Mouse (Mus musculus): ENCODE data around the gene 9930111J21Rik2. TPM values are rescaled to one million over a fixed set of nuclear protein-coding genes. Genes with fewer than 3 reads are reported as not detected.
"Not testable (repeated sequence)": the region's sequence is repeated elsewhere in the genome, so short reads cannot be mapped to it uniquely, and the experiment has no call there.

Gene 9930111J21Rik2
- polyA plus RNA-seq, 1 experiment from 2014 or later, result 0.60 TPM

GRCm38 (mm10) chr11:49012074-49012473 lies 39.0 kb downstream of the 9930111J21Rik2 start:
- H3K27me3 ChIP-seq (ENCODE audit: insufficient read depth, low read length); H3K9ac ChIP-seq (replicated peaks; ENCODE audit: low read length); H3K4me2 ChIP-seq (replicated peaks; ENCODE audit: low read depth, low read length); H3K4me3 ChIP-seq (ENCODE audit: low read length); ATAC-seq (ENCODE audit: low FRiP score, low TSS enrichment); H3K36me3 ChIP-seq (ENCODE audit: insufficient read depth, low read length); H3K9me3 ChIP-seq (ENCODE audit: low read length); H3K27ac ChIP-seq (ENCODE audit: low read length); H3K4me1 ChIP-seq (ENCODE audit: insufficient read depth, low read length): not testable (repeated sequence)

- not testable (repeated sequence) for H3K4me3 ChIP-seq (ENCODE audit: low read length); H3K9me3 ChIP-seq (ENCODE audit: low read length); ATAC-seq (ENCODE audit: low FRiP score, low TSS enrichment); H3K36me3 ChIP-seq (ENCODE audit: insufficient read depth, low read length); H3K27ac ChIP-seq (ENCODE audit: low read length); H3K4me2 ChIP-seq (replicated peaks; ENCODE audit: low read depth, low read length); H3K27me3 ChIP-seq (ENCODE audit: insufficient read depth, low read length); H3K9ac ChIP-seq (replicated peaks; ENCODE audit: low read length); H3K4me1 ChIP-seq (ENCODE audit: insufficient read depth, low read length)
- WGBS, result 0% methylated on average over 1 of the region's 1 CpGs
Observed at GRCm38 (mm10) chr11:49006785-49007184, 44.3 kb downstream of the 9930111J21Rik2 start.

- not testable (repeated sequence) for H3K9me3 ChIP-seq (ENCODE audit: low read length); H3K36me3 ChIP-seq (ENCODE audit: insufficient read depth, low read length); H3K4me2 ChIP-seq (replicated peaks; ENCODE audit: low read depth, low read length); H3K4me3 ChIP-seq (ENCODE audit: low read length); H3K4me1 ChIP-seq (ENCODE audit: insufficient read depth, low read length); H3K27me3 ChIP-seq (ENCODE audit: insufficient read depth, low read length); ATAC-seq (ENCODE audit: low FRiP score, low TSS enrichment); H3K9ac ChIP-seq (replicated peaks; ENCODE audit: low read length); H3K27ac ChIP-seq (ENCODE audit: low read length)
- WGBS, result 64% methylated on average over 2 of the region's 2 CpGs
Observed at GRCm38 (mm10) chr11:49006317-49006716, 44.7 kb downstream of the 9930111J21Rik2 start.

GRCm38 (mm10) chr11:49000411-49000810 lies 50.6 kb downstream of the 9930111J21Rik2 start:
- H3K9ac ChIP-seq (replicated peaks; ENCODE audit: low read length); H3K36me3 ChIP-seq (ENCODE audit: insufficient read depth, low read length); H3K4me3 ChIP-seq (ENCODE audit: low read length); H3K9me3 ChIP-seq (ENCODE audit: low read length); ATAC-seq (ENCODE audit: low FRiP score, low TSS enrichment); H3K27me3 ChIP-seq (ENCODE audit: insufficient read depth, low read length); H3K4me1 ChIP-seq (ENCODE audit: insufficient read depth, low read length); H3K4me2 ChIP-seq (replicated peaks; ENCODE audit: low read depth, low read length); H3K27ac ChIP-seq (ENCODE audit: low read length): not testable (repeated sequence)
- WGBS, result 50% methylated on average over 1 of the region's 1 CpGs

GRCm38 (mm10) chr11:48994018-48994417 lies 57.0 kb downstream of the 9930111J21Rik2 start, which contains the start of gene Tgtp1:
Gene Tgtp1 (minus strand): TSS chr11:48994172.
- peak; percentile 89 for ATAC-seq (ENCODE audit: low FRiP score, low TSS enrichment)
- not testable (repeated sequence) for H3K9ac ChIP-seq (replicated peaks; ENCODE audit: low read length); H3K36me3 ChIP-seq (ENCODE audit: insufficient read depth, low read length); H3K9me3 ChIP-seq (ENCODE audit: low read length); H3K4me3 ChIP-seq (ENCODE audit: low read length); H3K27me3 ChIP-seq (ENCODE audit: insufficient read depth, low read length); H3K4me2 ChIP-seq (replicated peaks; ENCODE audit: low read depth, low read length)
- Histone ChIP-seq H3K4me1 (ENCODE audit: insufficient read depth, low read length) (peaks cover 13% of the 10 kb centered on the region), H3K27ac (ENCODE audit: low read length) (peak within 1 kb of the TSS; percentile 38; the same call in 1 of the 2 replicates)
- 6% methylated on average over 2 of the region's 2 CpGs for WGBS

- H3K4me2 ChIP-seq (replicated peaks; ENCODE audit: low read depth, low read length); H3K9ac ChIP-seq (replicated peaks; ENCODE audit: low read length); H3K27me3 ChIP-seq (ENCODE audit: insufficient read depth, low read length); H3K4me3 ChIP-seq (ENCODE audit: low read length); ATAC-seq (ENCODE audit: low FRiP score, low TSS enrichment); H3K36me3 ChIP-seq (ENCODE audit: insufficient read depth, low read length); H3K27ac ChIP-seq (ENCODE audit: low read length); H3K9me3 ChIP-seq (ENCODE audit: low read length): not testable (repeated sequence)
- WGBS, result 17% methylated on average over 10 of the region's 10 CpGs
- peaks cover 13% of the 10 kb centered on the region for H3K4me1 ChIP-seq (ENCODE audit: insufficient read depth, low read length)
Observed at GRCm38 (mm10) chr11:48993296-48993695, 57.7 kb downstream of the 9930111J21Rik2 start.

GRCm38 (mm10) chr11:48991740-48992520 lies 59.1 kb downstream of the 9930111J21Rik2 start, which contains the start of gene Gm12185:
Gene Gm12185 (minus strand): TSS chr11:48992226.
- not testable (repeated sequence) for H3K4me3 ChIP-seq (ENCODE audit: low read length); H3K9me3 ChIP-seq (ENCODE audit: low read length); H3K27me3 ChIP-seq (ENCODE audit: insufficient read depth, low read length); H3K36me3 ChIP-seq (ENCODE audit: insufficient read depth, low read length); H3K27ac ChIP-seq (ENCODE audit: low read length); H3K4me2 ChIP-seq (replicated peaks; ENCODE audit: low read depth, low read length); H3K9ac ChIP-seq (replicated peaks; ENCODE audit: low read length); ATAC-seq (ENCODE audit: low FRiP score, low TSS enrichment)
- peaks cover 13% of the 10 kb centered on the region for H3K4me1 ChIP-seq (ENCODE audit: insufficient read depth, low read length)
- 47% methylated on average over 4 of the region's 4 CpGs for WGBS

- not testable (repeated sequence) for H3K9me3 ChIP-seq (ENCODE audit: low read length); ATAC-seq (ENCODE audit: low FRiP score, low TSS enrichment); H3K27me3 ChIP-seq (ENCODE audit: insufficient read depth, low read length); H3K4me3 ChIP-seq (ENCODE audit: low read length); H3K27ac ChIP-seq (ENCODE audit: low read length); H3K36me3 ChIP-seq (ENCODE audit: insufficient read depth, low read length); H3K4me2 ChIP-seq (replicated peaks; ENCODE audit: low read depth, low read length); H3K9ac ChIP-seq (replicated peaks; ENCODE audit: low read length)
- WGBS, result 71% methylated on average over 1 of the region's 2 CpGs
- H3K4me1 ChIP-seq (ENCODE audit: insufficient read depth, low read length), result peaks cover 13% of the 10 kb centered on the region
Observed at GRCm38 (mm10) chr11:48989981-48990380, 61.1 kb downstream of the 9930111J21Rik2 start.

GRCm38 (mm10) chr11:48988219-48988618 lies 62.8 kb downstream of the 9930111J21Rik2 start:
- not testable (repeated sequence) for H3K36me3 ChIP-seq (ENCODE audit: insufficient read depth, low read length); H3K9ac ChIP-seq (replicated peaks; ENCODE audit: low read length); ATAC-seq (ENCODE audit: low FRiP score, low TSS enrichment); H3K4me1 ChIP-seq (ENCODE audit: insufficient read depth, low read length); H3K27ac ChIP-seq (ENCODE audit: low read length); H3K9me3 ChIP-seq (ENCODE audit: low read length); H3K4me3 ChIP-seq (ENCODE audit: low read length); H3K4me2 ChIP-seq (replicated peaks; ENCODE audit: low read depth, low read length); H3K27me3 ChIP-seq (ENCODE audit: insufficient read depth, low read length)
- WGBS, result 66% methylated on average over 2 of the region's 3 CpGs

GRCm38 (mm10) chr11:48982848-48983247 lies 68.2 kb downstream of the 9930111J21Rik2 start:
- WGBS, result no CpG with 5 or more reads among the region's 3 CpGs
- ATAC-seq (ENCODE audit: low FRiP score, low TSS enrichment); H3K27me3 ChIP-seq (ENCODE audit: insufficient read depth, low read length): not testable (repeated sequence)

More at GRCm38 (mm10) chr11:48982848-48983247, 68.2 kb downstream of the 9930111J21Rik2 start:
- not testable (repeated sequence) for H3K9me3 ChIP-seq (ENCODE audit: low read length); H3K27ac ChIP-seq (ENCODE audit: low read length); H3K9ac ChIP-seq (replicated peaks; ENCODE audit: low read length); H3K4me1 ChIP-seq (ENCODE audit: insufficient read depth, low read length); H3K4me2 ChIP-seq (replicated peaks; ENCODE audit: low read depth, low read length); H3K36me3 ChIP-seq (ENCODE audit: insufficient read depth, low read length); H3K4me3 ChIP-seq (ENCODE audit: low read length)

Measured in kidney, embryonic 16.5 days (tissue).